Mouse (Mus musculus) stomach, postnatal 0 days (tissue): Measurements from ENCODE around the gene E2f3. TPM values are rescaled to one million over a fixed set of nuclear protein-coding genes. Genes with fewer than 3 reads are reported as not detected.

Experiments used
- ATAC-seq: fragments of 200-750 bp; cut with Nextera tagmentation; 2 replicates; pipeline ENCODE4 v1.8.0; 2017; ENCODE audit not compliant: low FRiP score, low TSS enrichment
- DNase-seq: peaks from one replicate; pipeline ENCODE4 v3.0.0-alpha.2; 2016; ENCODE audit warnings: low spot score
- H3K27ac ChIP-seq: fragments of 300-500 bp; sonication (generic); replicated peaks from 2 replicates; pipeline ENCODE4 v1.5.1; 2014; ENCODE audit warnings: mild to moderate bottlenecking, control low read depth
- H3K27me3 ChIP-seq: fragments of 300-500 bp; sonication (generic); 2 replicates; pipeline ENCODE4 v1.6.1; 2014; ENCODE audit warnings: low read length; ENCODE audit not compliant: control insufficient read depth, insufficient read depth
- H3K36me3 ChIP-seq: fragments of 300-500 bp; sonication (generic); 2 replicates; pipeline ENCODE4 v1.6.1; 2014; ENCODE audit warnings: low read length, mixed read lengths; ENCODE audit not compliant: control insufficient read depth, insufficient read depth
- H3K4me1 ChIP-seq: fragments of 300-500 bp; sonication (generic); replicated peaks from 2 replicates; pipeline ENCODE4 v1.6.1; 2014; ENCODE audit warnings: antibody characterized with exemption; ENCODE audit not compliant: control insufficient read depth, insufficient read depth
- H3K4me2 ChIP-seq: fragments of 300-500 bp; sonication (generic); replicated peaks from 2 replicates; pipeline ENCODE4 v1.6.1; 2014; ENCODE audit warnings: low read depth, mild to moderate bottlenecking, control low read depth, moderate library complexity
- H3K4me3 ChIP-seq: fragments of 300-500 bp; sonication (generic); 2 replicates; pipeline ENCODE4 v1.5.1; 2014; ENCODE audit warnings: low read depth, low read length, control low read depth
- H3K9ac ChIP-seq: fragments of 300-500 bp; sonication (generic); 2 replicates; pipeline ENCODE4 v1.6.1; 2014; ENCODE audit warnings: mild to moderate bottlenecking, low read length, control low read depth, mixed read lengths
- H3K9me3 ChIP-seq: fragments of 300-500 bp; sonication (generic); 2 replicates; pipeline ENCODE4 v1.6.1; 2016; ENCODE audit warnings: low read length; ENCODE audit not compliant: control insufficient read depth
- CTCF ChIP-seq: IDR thresholded peaks from 2 replicates; pipeline ENCODE4 v1.5.1; 2016; ENCODE audit warnings: antibody characterized with exemption, low read depth, mild to moderate bottlenecking, moderate library complexity
- EP300 ChIP-seq: optimal IDR thresholded peaks from 2 replicates; pipeline ENCODE3; 2016; ENCODE audit warnings: antibody characterized with exemption
- WGBS: fragments of 180-500 bp; shearing (Covaris S2); extraction: QIAGEN DNeasy Blood & Tissue Kit; methylation state at CpG from one replicate; pipeline ENCODE4 v1.1.7; 2014; 5-methylcytosine and 5-hydroxymethylcytosine counted together
- polyA plus RNA-seq: library from polyadenylated mRNA; unstranded; fragments of >200 nt; fragmentation: Nextera tagmentation; extraction: Ambion mirVana; gene quantifications from 2 replicates; pipeline ENCODE4 v1.2.1, GENCODE M21; 2015

Gene E2f3
- polyA plus RNA-seq, 1 experiment from 2014 or later = 2.5 TPM

GRCm38 (mm10) chr13:29913061-29913460 lies 72.8 kb downstream of the E2f3 start:
- no peak overlapping the region for H3K4me3 ChIP-seq
- no peak for TF ChIP-seq CTCF
- no peak for TF ChIP-seq EP300
- peaks cover 7% of the 10 kb centered on the region; the same call in 1 of the 2 replicates for H3K36me3 ChIP-seq
- H3K4me1 ChIP-seq = no peaks in the 10 kb centered on the region
- no peak overlapping the region for H3K4me2 ChIP-seq
- no peak overlapping the region for H3K9ac ChIP-seq
- H3K27me3 ChIP-seq = no peaks in the 10 kb centered on the region
- ATAC-seq = no peak
- no peaks in the 10 kb centered on the region for H3K9me3 ChIP-seq
- no peak overlapping the region for H3K27ac ChIP-seq
- WGBS = 90% methylated on average over 10 of the region's 10 CpGs
- no peak for DNase-seq

- no peaks in the 10 kb centered on the region for H3K27me3 ChIP-seq
- no peak for DNase-seq
- no peak overlapping the region for H3K4me2 ChIP-seq
- H3K36me3 ChIP-seq = peaks cover 5% of the 10 kb centered on the region; the same call in 1 of the 2 replicates
- H3K9me3 ChIP-seq = no peaks in the 10 kb centered on the region
- TF ChIP-seq EP300 (no peak), CTCF (no peak)
- no peak overlapping the region for H3K9ac ChIP-seq
- 97% methylated on average over 8 of the region's 8 CpGs for WGBS
- H3K27ac ChIP-seq = no peak overlapping the region
- no peak overlapping the region for H3K4me3 ChIP-seq
- ATAC-seq = no peak
- no peaks in the 10 kb centered on the region for H3K4me1 ChIP-seq
These were observed 73.6 kb downstream of the E2f3 start for GRCm38 (mm10) chr13:29912251-29912650.

- no peak for TF ChIP-seq CTCF
- TF ChIP-seq EP300 = no peak
- Histone ChIP-seq H3K27ac (no peak overlapping the region), H3K9me3 (no peaks in the 10 kb centered on the region), H3K4me3 (no peak overlapping the region), H3K4me2 (no peak overlapping the region), H3K36me3 (peaks cover 5% of the 10 kb centered on the region; the same call in 1 of the 2 replicates), H3K27me3 (no peaks in the 10 kb centered on the region), H3K4me1 (no peaks in the 10 kb centered on the region), H3K9ac (no peak overlapping the region)
- WGBS = 96% methylated on average over 3 of the region's 3 CpGs
- ATAC-seq = no peak
- no peak for DNase-seq
These were observed 74.7 kb downstream of the E2f3 start for GRCm38 (mm10) chr13:29911141-29911540.

DNA sequence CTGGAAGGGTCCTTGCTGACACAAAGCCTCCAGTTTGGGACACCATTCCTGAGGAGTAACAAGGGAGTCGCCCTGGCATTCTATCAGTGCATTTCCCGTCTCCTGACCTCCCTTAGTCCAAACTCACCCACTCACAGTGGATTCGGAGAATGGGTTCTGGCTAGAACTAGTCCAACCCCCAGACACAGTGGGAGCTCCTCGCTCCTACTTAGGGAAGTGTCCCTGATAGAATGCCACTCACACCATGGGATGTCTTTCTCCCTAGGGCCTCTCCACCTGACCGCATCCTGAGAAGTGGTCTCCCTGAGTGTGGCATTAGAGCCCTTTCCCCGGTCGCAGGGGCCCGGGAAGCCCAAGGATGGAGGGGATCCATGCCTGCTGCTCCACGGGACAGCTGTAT lies 77.4 kb downstream of the E2f3 start:
- Histone ChIP-seq H3K9ac (no peak overlapping the region), H3K4me3 (no peak overlapping the region), H3K4me1 (no peaks in the 10 kb centered on the region), H3K9me3 (no peaks in the 10 kb centered on the region), H3K36me3 (peaks cover 3% of the 10 kb centered on the region; the same call in 1 of the 2 replicates), H3K4me2 (no peak overlapping the region), H3K27ac (no peak overlapping the region), H3K27me3 (no peaks in the 10 kb centered on the region)
- TF ChIP-seq CTCF = no peak
- no peak for TF ChIP-seq EP300
- ATAC-seq (no peak), DNase-seq (no peak)
- WGBS = 94% methylated on average over 9 of the region's 9 CpGs

DNA sequence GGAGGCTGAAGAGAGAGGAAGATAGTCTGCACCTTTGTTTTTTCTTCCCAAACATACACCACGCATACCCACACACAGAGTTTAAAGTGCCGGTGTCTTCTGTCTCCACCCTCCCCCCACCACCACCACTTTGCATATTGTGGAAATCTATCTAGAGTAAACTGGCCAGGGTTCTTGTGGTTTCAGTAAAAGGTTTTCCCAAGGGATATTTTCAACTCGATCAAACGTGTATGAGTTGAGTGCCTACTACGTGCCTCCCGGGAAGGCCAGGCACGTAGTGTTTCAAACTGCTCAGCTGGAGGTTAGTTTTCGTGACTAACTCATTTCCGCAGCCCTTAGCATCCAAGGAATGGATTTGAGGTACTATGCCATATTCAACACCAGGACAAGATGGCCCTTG lies 77.9 kb downstream of the E2f3 start:
- Histone ChIP-seq H3K9me3 (no peaks in the 10 kb centered on the region), H3K4me1 (no peaks in the 10 kb centered on the region), H3K9ac (no peak overlapping the region), H3K4me2 (no peak overlapping the region), H3K27me3 (no peaks in the 10 kb centered on the region), H3K27ac (no peak overlapping the region), H3K4me3 (no peak overlapping the region), H3K36me3 (peaks cover 3% of the 10 kb centered on the region; the same call in 1 of the 2 replicates)
- no peak for DNase-seq
- no peak for ATAC-seq
- WGBS = 94% methylated on average over 9 of the region's 9 CpGs
- no peak for TF ChIP-seq EP300
- TF ChIP-seq CTCF = no peak

DNA sequence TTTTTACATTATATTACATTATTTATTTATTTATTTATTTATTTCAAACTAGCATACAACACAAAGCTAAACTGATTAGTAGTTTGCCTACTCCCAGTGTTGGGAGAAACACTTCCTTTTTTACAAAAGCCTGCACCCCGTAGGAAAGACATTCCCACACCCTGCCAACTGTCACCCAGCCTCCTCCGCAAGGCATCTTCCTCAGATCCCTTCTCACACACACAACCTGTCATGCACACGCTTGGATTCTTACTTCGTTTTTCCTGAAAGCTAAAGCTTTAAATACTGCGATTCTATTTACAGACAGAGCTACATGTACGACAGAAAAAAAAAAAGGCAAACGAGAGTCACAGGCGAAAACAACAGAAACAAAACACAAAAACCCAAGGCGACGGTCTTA lies 79.1 kb downstream of the E2f3 start:
- Histone ChIP-seq H3K27ac (no peak overlapping the region), H3K4me2 (no peak overlapping the region), H3K27me3 (no peaks in the 10 kb centered on the region), H3K4me1 (no peaks in the 10 kb centered on the region), H3K9me3 (no peaks in the 10 kb centered on the region), H3K9ac (no peak overlapping the region), H3K36me3 (peaks cover 3% of the 10 kb centered on the region; the same call in 1 of the 2 replicates), H3K4me3 (no peak overlapping the region)
- ATAC-seq = no peak
- WGBS = 87% methylated on average over 10 of the region's 10 CpGs
- no peak for DNase-seq
- no peak for TF ChIP-seq CTCF
- no peak for TF ChIP-seq EP300
